Mouse (Mus musculus) hindbrain, postnatal 0 days (tissue): Measurements from ENCODE around the gene Rd3l. TPM values are rescaled to one million over a fixed set of nuclear protein-coding genes. Genes with fewer than 3 reads are reported as not detected.

Source experiments
- ATAC-seq: fragments of 200-750 bp; cut with Nextera tagmentation; 2 replicates; pipeline ENCODE4 v1.8.0; 2017; ENCODE audit warnings: mild to moderate bottlenecking, moderate TSS enrichment, moderate library complexity
- DNase-seq: peaks from one replicate; pipeline ENCODE4 v3.0.0-alpha.2; 2015; ENCODE audit warnings: low spot score
- H3K27ac ChIP-seq: fragments of 300-500 bp; sonication (generic); 2 replicates; pipeline ENCODE4 v1.5.1; 2014; ENCODE audit warnings: mild to moderate bottlenecking
- H3K27me3 ChIP-seq: fragments of 300-500 bp; sonication (generic); 2 replicates; pipeline ENCODE4 v1.6.1; 2014; ENCODE audit warnings: low read length, mixed read lengths; ENCODE audit not compliant: insufficient read depth
- H3K36me3 ChIP-seq: fragments of 300-500 bp; sonication (generic); 2 replicates; pipeline ENCODE4 v1.6.1; 2014; ENCODE audit warnings: low read length, mixed read lengths; ENCODE audit not compliant: insufficient read depth
- H3K4me1 ChIP-seq: fragments of 300-500 bp; sonication (generic); 2 replicates; pipeline ENCODE4 v1.6.1; 2014; ENCODE audit warnings: antibody characterized with exemption, low read length, mixed read lengths; ENCODE audit not compliant: insufficient read depth
- H3K4me2 ChIP-seq: fragments of 300-500 bp; sonication (generic); 2 replicates; pipeline ENCODE4 v1.6.1; 2014; ENCODE audit warnings: low read depth, mild to moderate bottlenecking, low read length, moderate library complexity, mixed read lengths
- H3K4me3 ChIP-seq: fragments of 300-500 bp; sonication (generic); 2 replicates; pipeline ENCODE4 v1.5.1; 2014; ENCODE audit warnings: low read length
- H3K9ac ChIP-seq: fragments of 300-500 bp; sonication (generic); replicated peaks from 2 replicates; pipeline ENCODE4 v1.6.1; 2014; ENCODE audit warnings: mild to moderate bottlenecking, low read length, moderate library complexity, mixed read lengths
- H3K9me3 ChIP-seq: fragments of 300-500 bp; sonication (generic); 2 replicates; pipeline ENCODE4 v1.6.1; 2016; ENCODE audit warnings: low read length, mixed read lengths
- CTCF ChIP-seq: IDR thresholded peaks from 2 replicates; pipeline ENCODE4 v1.5.1; 2016; ENCODE audit warnings: antibody characterized with exemption, control low read depth, low read depth
- WGBS: fragments of 180-500 bp; shearing (Covaris S2); extraction: QIAGEN DNeasy Blood & Tissue Kit; methylation state at CpG from one replicate; pipeline ENCODE4 v1.1.7; 2014; 5-methylcytosine and 5-hydroxymethylcytosine counted together
- polyA plus RNA-seq: library from polyadenylated mRNA; unstranded; fragments of >200 nt; fragmentation: Nextera tagmentation; extraction: Ambion mirVana; gene quantifications from 2 replicates; pipeline ENCODE4 v1.2.1, GENCODE M21; 2015
- total RNA-seq: library from RNA; depleted of rRNA; stranded (reverse); fragments of >200 nt; gene quantifications from 2 replicates; pipeline ENCODE4 v1.2.3, GENCODE M21; 2014

Gene Rd3l
- total and polyA plus RNA-seq, 2 experiments from 2014 or later: 0.73 TPM; not detected in 1

GRCm38 (mm10) chr12:112016346-112016745 is 35.2 kb upstream of the Rd3l start:
- ATAC-seq (no peak), DNase-seq (no peak)
- no peak overlapping the region for H3K27ac ChIP-seq
- H3K4me1 ChIP-seq: no peaks in the 10 kb centered on the region
- peaks cover 2% of the 10 kb centered on the region; the same call in 1 of the 2 replicates for H3K9me3 ChIP-seq
- H3K4me3 ChIP-seq: no peak overlapping the region
- no peaks in the 10 kb centered on the region for H3K36me3 ChIP-seq
- no peak overlapping the region for H3K9ac ChIP-seq
- H3K27me3 ChIP-seq: no peaks in the 10 kb centered on the region
- H3K4me2 ChIP-seq: no peak overlapping the region
- TF ChIP-seq CTCF: no peak
- WGBS: 79% methylated on average over 4 of the region's 4 CpGs

- no peak for ATAC-seq
- TF ChIP-seq CTCF: no peak
- no peak overlapping the region for H3K27ac ChIP-seq
- H3K9ac ChIP-seq: no peak overlapping the region
- H3K4me1 ChIP-seq: no peaks in the 10 kb centered on the region
- peak overlapping the region; percentile 40 for H3K4me2 ChIP-seq
- H3K4me3 ChIP-seq: no peak overlapping the region
- no peaks in the 10 kb centered on the region for H3K9me3 ChIP-seq
- no peak for DNase-seq
- no peaks in the 10 kb centered on the region for H3K27me3 ChIP-seq
- 9% methylated on average over 14 of the region's 14 CpGs for WGBS
- no peaks in the 10 kb centered on the region for H3K36me3 ChIP-seq
Observed at GRCm38 (mm10) chr12:112013271-112013801, 32.2 kb upstream of the Rd3l start.

GRCm38 (mm10) chr12:112012511-112013270 is 31.6 kb upstream of the Rd3l start:
- Histone ChIP-seq H3K4me3 (no peak overlapping the region), H3K36me3 (no peaks in the 10 kb centered on the region), H3K27ac (no peak overlapping the region; the same call in 1 of the 2 replicates), H3K9me3 (no peaks in the 10 kb centered on the region), H3K4me1 (no peaks in the 10 kb centered on the region), H3K27me3 (no peaks in the 10 kb centered on the region), H3K4me2 (peak overlapping the region; percentile 40), H3K9ac (no peak overlapping the region)
- no peak for TF ChIP-seq CTCF
- peak; percentile 81 for ATAC-seq
- peak; percentile 14 for DNase-seq
- 25% methylated on average over 12 of the region's 12 CpGs for WGBS

- TF ChIP-seq CTCF: peak; percentile 86
- Histone ChIP-seq H3K4me3 (no peak overlapping the region), H3K27ac (no peak overlapping the region), H3K36me3 (no peaks in the 10 kb centered on the region), H3K27me3 (no peaks in the 10 kb centered on the region), H3K9ac (no peak overlapping the region), H3K4me1 (no peaks in the 10 kb centered on the region), H3K4me2 (no peak overlapping the region), H3K9me3 (no peaks in the 10 kb centered on the region)
- peak; percentile 88 for DNase-seq
- ATAC-seq: peak; percentile 75
- 23% methylated on average over 8 of the region's 8 CpGs for WGBS
Observed at GRCm38 (mm10) chr12:112001223-112001622, 20.1 kb upstream of the Rd3l start.

DNA sequence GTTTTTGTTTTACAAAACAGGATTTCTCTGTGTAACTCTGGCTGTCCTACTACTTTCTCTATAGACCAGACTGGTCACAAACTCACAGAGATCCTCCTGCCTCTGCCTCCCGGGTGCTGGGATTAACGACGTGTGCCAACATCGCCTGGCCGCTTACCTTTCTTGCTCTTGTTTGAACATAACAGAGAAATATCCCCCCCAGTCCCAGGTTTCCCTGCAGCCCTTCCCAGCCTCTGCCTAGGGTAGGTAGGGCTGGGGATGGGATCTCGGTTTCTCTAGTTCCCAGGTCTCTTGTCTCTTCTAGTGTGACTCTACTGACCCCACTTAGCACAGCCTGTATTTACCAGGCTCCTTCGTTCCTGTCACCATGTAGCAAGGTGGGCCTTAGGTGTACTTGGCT is 18.6 kb upstream of the Rd3l start:
- Histone ChIP-seq H3K4me3 (no peak overlapping the region), H3K36me3 (no peaks in the 10 kb centered on the region), H3K9me3 (no peaks in the 10 kb centered on the region), H3K4me1 (no peaks in the 10 kb centered on the region), H3K9ac (no peak overlapping the region), H3K27ac (no peak overlapping the region), H3K4me2 (no peak overlapping the region), H3K27me3 (no peaks in the 10 kb centered on the region)
- WGBS: 93% methylated on average over 7 of the region's 7 CpGs
- no peak for TF ChIP-seq CTCF
- ATAC-seq: no peak
- no peak for DNase-seq

GRCm38 (mm10) chr12:111995161-111995560 is 14.0 kb upstream of the Rd3l start:
- Histone ChIP-seq H3K9ac (no peak overlapping the region), H3K36me3 (no peaks in the 10 kb centered on the region), H3K4me3 (no peak overlapping the region), H3K4me2 (no peak overlapping the region), H3K27me3 (no peaks in the 10 kb centered on the region), H3K27ac (no peak overlapping the region), H3K9me3 (no peaks in the 10 kb centered on the region), H3K4me1 (no peaks in the 10 kb centered on the region)
- TF ChIP-seq CTCF: no peak
- 84% methylated on average over 2 of the region's 2 CpGs for WGBS
- ATAC-seq (no peak), DNase-seq (no peak)

- Histone ChIP-seq H3K36me3 (no peaks in the 10 kb centered on the region), H3K27me3 (no peaks in the 10 kb centered on the region), H3K9ac (no peak overlapping the region), H3K27ac (no peak overlapping the region), H3K4me3 (no peak overlapping the region), H3K4me2 (no peak overlapping the region), H3K4me1 (no peaks in the 10 kb centered on the region), H3K9me3 (no peaks in the 10 kb centered on the region)
- 84% methylated on average over 5 of the region's 5 CpGs for WGBS
- ATAC-seq (no peak), DNase-seq (no peak)
- no peak; the same call in 1 of the 2 replicates for TF ChIP-seq CTCF
Observed at GRCm38 (mm10) chr12:111992626-111993025, 11.5 kb upstream of the Rd3l start.
